Comparison of ENCODE assay signal across 9 mouse cellular contexts in the genomic region with DNA sequence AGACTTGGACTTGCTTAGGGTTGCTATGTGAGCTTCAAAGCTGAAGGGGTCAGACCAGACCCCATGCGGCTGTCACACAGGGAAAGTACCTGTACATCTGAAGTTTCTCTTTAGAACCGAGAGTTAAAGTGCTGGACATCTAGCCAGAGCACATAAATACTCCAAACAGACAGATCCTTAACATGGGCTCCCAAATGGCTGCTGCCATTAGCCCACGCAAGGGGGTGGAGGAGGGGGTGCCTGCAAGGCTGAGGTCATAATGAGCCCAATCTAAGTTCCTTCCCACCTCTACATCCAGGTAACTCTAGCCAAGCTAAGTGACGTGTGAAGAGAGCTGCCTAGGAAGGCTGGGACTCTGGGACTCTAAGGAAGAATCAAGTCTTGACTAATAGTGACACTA. TPM values are rescaled to one million over a fixed set of nuclear protein-coding genes. Genes with fewer than 3 reads are reported as not detected.
DNase-seq lines count a peak whose midpoint lies in the region; ATAC-seq and TF ChIP-seq lines count a peak whose summit lies in the region.
"Had no signal": no experiment of that assay in that cellular context is flagged by ENCODE, and none has a peak within 500 bp of the region (broad histone marks: within the 10 kb centered on the region; RNA-seq: fewer than 3 reads in every experiment).

A gene (plus strand): TSS at position 301 of the 400 bp plus-strand sequence.

- no peak for DNase-seq in lung, adult 2 months
- no peak for DNase-seq in lung, adult 18-20 months
- DNase-seq in forebrain, embryonic 14.5 days (ENCODE audit: low spot score) = no peak
- no peak for DNase-seq in limb, embryonic 11.5 days (ENCODE audit: low spot score)
- DNase-seq in thymus, postnatal 25 days = no peak
- DNase-seq in right cerebral cortex, postnatal 25 days = no peak

- no peaks in the 10 kb centered on the region for H3K9me3 ChIP-seq in forebrain, embryonic 14.5 days (replicated peaks; ENCODE audit: control insufficient read depth, low read length)
- no peaks in the 10 kb centered on the region for H3K9me3 ChIP-seq in limb, embryonic 11.5 days (ENCODE audit: control insufficient read depth, low read length)

- H3K4me1 ChIP-seq in lung, adult 2 months (ENCODE audit: control insufficient read depth, insufficient read depth, low read length) = peaks cover 10% of the 10 kb centered on the region
- H3K4me1 ChIP-seq in forebrain, embryonic 14.5 days (ENCODE audit: control insufficient read depth, insufficient read depth, low read length) = peaks cover 22% of the 10 kb centered on the region
- peaks cover 13% of the 10 kb centered on the region for H3K4me1 ChIP-seq in limb, embryonic 11.5 days (ENCODE audit: control insufficient read depth, insufficient read depth, low read length)
- H3K4me1 ChIP-seq in olfactory bulb, adult 2 months (ENCODE audit: control insufficient read depth, insufficient read depth, low read length) = peaks cover 55% of the 10 kb centered on the region

- H3K36me3 ChIP-seq in forebrain, embryonic 14.5 days (ENCODE audit: control insufficient read depth, insufficient read depth, low read length) = 0 out of 2 replicates have a peak, but pooled peaks cover 4% of the 10 kb centered on the region
- 0 out of 2 replicates have a peak, but pooled peaks cover 2% of the 10 kb centered on the region for H3K36me3 ChIP-seq in limb, embryonic 11.5 days (ENCODE audit: control insufficient read depth, insufficient read depth, low read length)

- WGBS in lung, adult 2 months = 95% methylated on average over 4 of the region's 4 CpGs
- 92% methylated on average over 4 of the region's 4 CpGs for WGBS in forebrain, embryonic 14.5 days
- 75% methylated on average over 4 of the region's 4 CpGs for WGBS in limb, embryonic 11.5 days
- 91% methylated on average over 4 of the region's 4 CpGs for WGBS in olfactory bulb, adult 2 months

- no peak for ATAC-seq in forebrain, embryonic 14.5 days
- no peak for ATAC-seq in limb, embryonic 11.5 days (ENCODE audit: insufficient number of reproducible peaks, low FRiP score, low TSS enrichment, low read depth)
- ATAC-seq: activated CD4-positive, CD25-positive, alpha-beta regulatory T cell, adult 4 months had no signal

- H3K27me3 ChIP-seq in forebrain, embryonic 14.5 days (replicated peaks; ENCODE audit: control insufficient read depth, insufficient read depth, low read length) = no peaks in the 10 kb centered on the region
- peaks cover 14% of the 10 kb centered on the region for H3K27me3 ChIP-seq in limb, embryonic 11.5 days (ENCODE audit: control insufficient read depth, insufficient read depth, low read length)

- H3K4me2 ChIP-seq in forebrain, embryonic 14.5 days (ENCODE audit: low read length) = peak within 1 kb of the TSS; percentile 37
- peak within 1 kb of the TSS; percentile 45 for H3K4me2 ChIP-seq in limb, embryonic 11.5 days (ENCODE audit: low read depth, severe bottlenecking)

- TF ChIP-seq POLR2A in lung, adult 2 months (IDR thresholded peaks at IDR 0.05; ENCODE audit: borderline replicate concordance, extremely low read depth, low read depth, low read length) = no peak
- no peak for TF ChIP-seq POLR2A in olfactory bulb, adult 2 months (IDR thresholded peaks at IDR 0.05; ENCODE audit: insufficient read depth, low read depth, low read length)

- 0 out of 2 replicates have a peak within 1 kb of the TSS, but pooled peaks have one; percentile 17 for H3K9ac ChIP-seq in forebrain, embryonic 14.5 days (ENCODE audit: low read length)
- H3K9ac ChIP-seq in limb, embryonic 11.5 days (ENCODE audit: low read length) = no peak within 1 kb of the TSS; the same call in 1 of the 2 replicates

- H3K4me3 ChIP-seq in lung, adult 2 months (replicated peaks; ENCODE audit: extremely low read depth, low read depth, low read length) = peak within 1 kb of the TSS; percentile 54
- H3K4me3 ChIP-seq in forebrain, embryonic 14.5 days (ENCODE audit: low read depth, low read length) = no peak within 1 kb of the TSS
- H3K4me3 ChIP-seq in limb, embryonic 11.5 days (ENCODE audit: low read depth, low read length) = peak within 1 kb of the TSS; percentile 17
- 0 out of 2 replicates have a peak within 1 kb of the TSS, but pooled peaks have one; percentile 10 for H3K4me3 ChIP-seq in olfactory bulb, adult 2 months (ENCODE audit: insufficient read depth, low read depth, low read length)

- peak within 1 kb of the TSS; percentile 60; the same call in 1 of the 2 replicates for H3K27ac ChIP-seq in forebrain, embryonic 14.5 days (ENCODE audit: low read depth, low read length)
- H3K27ac ChIP-seq in limb, embryonic 11.5 days (replicated peaks; ENCODE audit: low read depth, low read length) = no peak within 1 kb of the TSS
- no peak within 1 kb of the TSS; the same call in 1 of the 2 replicates for H3K27ac ChIP-seq in olfactory bulb, adult 2 months (ENCODE audit: insufficient read depth, low read depth, low read length)

- TF ChIP-seq CTCF in lung, adult 2 months (IDR thresholded peaks at IDR 0.05; ENCODE audit: insufficient read depth, low read length) = no peak
- no peak for TF ChIP-seq CTCF in olfactory bulb, adult 2 months (IDR thresholded peaks at IDR 0.05; ENCODE audit: insufficient read depth, low read depth, low read length)

RNA-seq across cellular contexts. Expression of the gene that starts here (rescaled TPM):
- polyA plus RNA-seq in lung, adult 2 months (2012; rRNA removed) = 0.07 TPM in 2 replicates
- polyA plus RNA-seq in forebrain, embryonic 14.5 days (2014; fragmentation: Nextera tagmentation; extraction: Ambion mirVana) = 0.15 and 0.19 TPM in 2 replicates
- 0.19 and 0.20 TPM in 2 replicates for polyA plus RNA-seq in limb, embryonic 11.5 days (2014; fragmentation: Nextera tagmentation; extraction: Ambion mirVana)
- not detected in 2 replicates for polyA plus RNA-seq in olfactory bulb, adult 2 months (2012; ENCODE audit: insufficient read depth, insufficient read length, low replicate concordance, missing spikeins)
- polyA plus RNA-seq: activated CD4-positive, CD25-positive, alpha-beta regulatory T cell, adult 4 months; urinary bladder, adult 2 months had no signal
